Mouse (Mus musculus) liver, embryonic 15.5 days (tissue): Measurements from ENCODE around the gene Pkd2. TPM values are rescaled to one million over a fixed set of nuclear protein-coding genes. Genes with fewer than 3 reads are reported as not detected.
A peak's percentile ranks its signal among the peaks of the same experiment; 100 is the strongest.

Experiments used
- ATAC-seq: fragments of 200-750 bp; cut with Nextera tagmentation; 2 replicates; pipeline ENCODE4 v1.8.0; 2017; ENCODE audit warnings: moderate number of reproducible peaks, mild to moderate bottlenecking, moderate library complexity; ENCODE audit not compliant: insufficient read depth
- H3K27ac ChIP-seq: fragments of 300-500 bp; sonication (generic); replicated peaks from 2 replicates; pipeline ENCODE4 v1.5.1; 2015; ENCODE audit warnings: mild to moderate bottlenecking, inconsistent platforms
- H3K27me3 ChIP-seq: fragments of 300-500 bp; sonication (generic); 2 replicates; pipeline ENCODE4 v1.6.1; 2015; ENCODE audit warnings: mild to moderate bottlenecking, inconsistent platforms
- H3K36me3 ChIP-seq: fragments of 300-500 bp; sonication (generic); replicated peaks from 2 replicates; pipeline ENCODE4 v1.6.1; 2015; ENCODE audit warnings: moderate library complexity, mild to moderate bottlenecking, inconsistent platforms
- H3K4me1 ChIP-seq: fragments of 300-500 bp; sonication (generic); replicated peaks from 2 replicates; pipeline ENCODE4 v1.6.1; 2015; ENCODE audit warnings: inconsistent platforms
- H3K4me2 ChIP-seq: fragments of 300-500 bp; sonication (generic); 2 replicates; pipeline ENCODE4 v1.6.1; 2015; ENCODE audit warnings: moderate library complexity, mild to moderate bottlenecking, inconsistent platforms
- H3K4me3 ChIP-seq: fragments of 300-500 bp; sonication (generic); replicated peaks from 2 replicates; pipeline ENCODE4 v1.5.1; 2015; ENCODE audit warnings: mild to moderate bottlenecking, inconsistent platforms
- H3K9ac ChIP-seq: fragments of 300-500 bp; sonication (generic); 2 replicates; pipeline ENCODE4 v1.6.1; 2015; ENCODE audit warnings: moderate library complexity, mild to moderate bottlenecking, inconsistent platforms
- H3K9me3 ChIP-seq: fragments of 300-500 bp; sonication (generic); replicated peaks from 2 replicates; pipeline ENCODE4 v1.6.1; 2016; ENCODE audit warnings: inconsistent platforms
- WGBS: fragments of 180-500 bp; shearing (Covaris S2); methylation state at CpG from one replicate; pipeline ENCODE4 v1.1.7; 2015; ENCODE audit warnings: mixed read lengths; ENCODE audit not compliant: insufficient replicate concordance; 5-methylcytosine and 5-hydroxymethylcytosine counted together
- polyA plus RNA-seq: library from polyadenylated mRNA; unstranded; fragments of >200 nt; fragmentation: Nextera tagmentation; extraction: Ambion mirVana; gene quantifications from 2 replicates; pipeline ENCODE4 v1.2.1, GENCODE M21; 2015

Gene Pkd2
- polyA plus RNA-seq, 1 experiment from 2014 or later, result 0.92 TPM

GRCm38 (mm10) chr5:104466816-104467215 is 7.6 kb downstream of the Pkd2 start:
- Histone ChIP-seq H3K9ac (no peak overlapping the region), H3K27me3 (no peaks in the 10 kb centered on the region), H3K9me3 (no peaks in the 10 kb centered on the region), H3K36me3 (0 out of 2 replicates have a peak, but pooled peaks cover 2% of the 10 kb centered on the region), H3K27ac (no peak overlapping the region), H3K4me1 (no peaks in the 10 kb centered on the region), H3K4me2 (no peak overlapping the region), H3K4me3 (no peak overlapping the region)
- 80% methylated on average over 16 of the region's 16 CpGs for WGBS
- no peak for ATAC-seq

GRCm38 (mm10) chr5:104468586-104468985 is 9.3 kb downstream of the Pkd2 start:
- 72% methylated on average over 5 of the region's 5 CpGs for WGBS
- Histone ChIP-seq H3K4me1 (no peaks in the 10 kb centered on the region), H3K9me3 (no peaks in the 10 kb centered on the region), H3K9ac (no peak overlapping the region), H3K27me3 (no peaks in the 10 kb centered on the region), H3K36me3 (peaks cover 2% of the 10 kb centered on the region; the same call in 1 of the 2 replicates), H3K27ac (no peak overlapping the region), H3K4me2 (no peak overlapping the region), H3K4me3 (no peak overlapping the region)
- no peak for ATAC-seq

GRCm38 (mm10) chr5:104470981-104471391 is 11.7 kb downstream of the Pkd2 start:
- Histone ChIP-seq H3K27me3 (no peaks in the 10 kb centered on the region), H3K27ac (no peak overlapping the region), H3K9ac (no peak overlapping the region), H3K36me3 (peaks cover 2% of the 10 kb centered on the region; the same call in 1 of the 2 replicates), H3K9me3 (no peaks in the 10 kb centered on the region), H3K4me2 (no peak overlapping the region), H3K4me1 (no peaks in the 10 kb centered on the region), H3K4me3 (no peak overlapping the region)
- ATAC-seq, result no peak
- 67% methylated on average over 5 of the region's 5 CpGs for WGBS

- H3K9ac ChIP-seq, result no peak overlapping the region
- no peaks in the 10 kb centered on the region for H3K4me1 ChIP-seq
- no peak overlapping the region for H3K27ac ChIP-seq
- no peak overlapping the region for H3K4me3 ChIP-seq
- 83% methylated on average over 8 of the region's 8 CpGs for WGBS
- H3K36me3 ChIP-seq, result peaks cover 2% of the 10 kb centered on the region; the same call in 1 of the 2 replicates
- H3K9me3 ChIP-seq, result no peaks in the 10 kb centered on the region
- ATAC-seq, result no peak
- no peak overlapping the region for H3K4me2 ChIP-seq
- no peaks in the 10 kb centered on the region for H3K27me3 ChIP-seq
These were observed 13.1 kb downstream of the Pkd2 start for GRCm38 (mm10) chr5:104472371-104472770.

GRCm38 (mm10) chr5:104480367-104480766 is 21.1 kb downstream of the Pkd2 start:
- H3K4me3 ChIP-seq, result no peak overlapping the region
- no peaks in the 10 kb centered on the region for H3K36me3 ChIP-seq
- H3K27ac ChIP-seq, result no peak overlapping the region
- no peak overlapping the region for H3K4me2 ChIP-seq
- H3K9ac ChIP-seq, result no peak overlapping the region
- H3K27me3 ChIP-seq, result no peaks in the 10 kb centered on the region
- 70% methylated on average over 7 of the region's 7 CpGs for WGBS
- no peaks in the 10 kb centered on the region for H3K4me1 ChIP-seq
- no peaks in the 10 kb centered on the region for H3K9me3 ChIP-seq
- ATAC-seq, result no peak

GRCm38 (mm10) chr5:104482856-104483255 is 23.6 kb downstream of the Pkd2 start:
- ATAC-seq, result no peak
- H3K4me3 ChIP-seq, result no peak overlapping the region
- no peaks in the 10 kb centered on the region for H3K27me3 ChIP-seq
- WGBS, result 67% methylated on average over 8 of the region's 8 CpGs
- no peaks in the 10 kb centered on the region for H3K36me3 ChIP-seq
- H3K9me3 ChIP-seq, result no peaks in the 10 kb centered on the region
- no peak overlapping the region for H3K27ac ChIP-seq
- H3K4me1 ChIP-seq, result no peaks in the 10 kb centered on the region
- no peak overlapping the region for H3K4me2 ChIP-seq
- H3K9ac ChIP-seq, result no peak overlapping the region

- no peak for ATAC-seq
- H3K27me3 ChIP-seq, result no peaks in the 10 kb centered on the region
- H3K27ac ChIP-seq, result no peak overlapping the region
- H3K9ac ChIP-seq, result no peak overlapping the region
- H3K4me2 ChIP-seq, result no peak overlapping the region
- H3K36me3 ChIP-seq, result 0 out of 2 replicates have a peak, but pooled peaks cover 2% of the 10 kb centered on the region
- 64% methylated on average over 5 of the region's 5 CpGs for WGBS
- no peak overlapping the region for H3K4me3 ChIP-seq
- no peaks in the 10 kb centered on the region for H3K4me1 ChIP-seq
- no peaks in the 10 kb centered on the region for H3K9me3 ChIP-seq
These were observed 32.3 kb downstream of the Pkd2 start for GRCm38 (mm10) chr5:104491561-104491960.

- Histone ChIP-seq H3K36me3 (0 out of 2 replicates have a peak, but pooled peaks cover 4% of the 10 kb centered on the region), H3K9ac (no peak overlapping the region), H3K4me1 (peaks cover 7% of the 10 kb centered on the region), H3K4me2 (no peak overlapping the region), H3K9me3 (no peaks in the 10 kb centered on the region), H3K4me3 (no peak overlapping the region), H3K27ac (no peak overlapping the region), H3K27me3 (no peaks in the 10 kb centered on the region)
- WGBS, result 62% methylated on average over 2 of the region's 2 CpGs
- ATAC-seq, result no peak
These were observed 45.6 kb downstream of the Pkd2 start for GRCm38 (mm10) chr5:104504883-104505282.

- peaks cover 7% of the 10 kb centered on the region for H3K4me1 ChIP-seq
- H3K27me3 ChIP-seq, result no peaks in the 10 kb centered on the region
- no peak for ATAC-seq
- 0 out of 2 replicates have a peak overlapping the region, but pooled peaks have one; percentile 89 for H3K27ac ChIP-seq
- WGBS, result 6% methylated on average over 2 of the region's 2 CpGs
- H3K9ac ChIP-seq, result no peak overlapping the region
- no peaks in the 10 kb centered on the region for H3K9me3 ChIP-seq
- 0 out of 2 replicates have a peak, but pooled peaks cover 4% of the 10 kb centered on the region for H3K36me3 ChIP-seq
- peak overlapping the region; percentile 74 for H3K4me2 ChIP-seq
- peak overlapping the region; percentile 77 for H3K4me3 ChIP-seq
These were observed 48.6 kb downstream of the Pkd2 start for GRCm38 (mm10) chr5:104507829-104508194.

- H3K4me3 ChIP-seq, result peak within 1 kb of the TSS; percentile 77
- peak; percentile 88 for ATAC-seq
- peak within 1 kb of the TSS; percentile 89 for H3K27ac ChIP-seq
- WGBS, result under 1% methylated on average over 82 of the region's 83 CpGs
- peak within 1 kb of the TSS; percentile 70 for H3K9ac ChIP-seq
- H3K4me1 ChIP-seq, result peaks cover 7% of the 10 kb centered on the region
- H3K27me3 ChIP-seq, result no peaks in the 10 kb centered on the region
- H3K9me3 ChIP-seq, result no peaks in the 10 kb centered on the region
- peak within 1 kb of the TSS; percentile 74 for H3K4me2 ChIP-seq
- peaks cover 3% of the 10 kb centered on the region; the same call in 1 of the 2 replicates for H3K36me3 ChIP-seq
These were observed 49.1 kb downstream of the Pkd2 start, which contains the start of gene BC005561 for GRCm38 (mm10) chr5:104508195-104508891. Gene BC005561 (plus strand): TSS chr5:104508352.

- Histone ChIP-seq H3K4me1 (peaks cover 7% of the 10 kb centered on the region), H3K4me3 (no peak overlapping the region), H3K36me3 (peaks cover 14% of the 10 kb centered on the region; the same call in 1 of the 2 replicates), H3K9ac (no peak overlapping the region), H3K27me3 (no peaks in the 10 kb centered on the region), H3K27ac (no peak overlapping the region), H3K9me3 (no peaks in the 10 kb centered on the region), H3K4me2 (no peak overlapping the region)
- WGBS, result 89% methylated on average over 3 of the region's 3 CpGs
- ATAC-seq, result no peak
These were observed 52.0 kb downstream of the Pkd2 start for GRCm38 (mm10) chr5:104511211-104511610.
